Mouse (Mus musculus): ENCODE measurements around the gene Ldb2. TPM values are rescaled to one million over a fixed set of nuclear protein-coding genes. Genes with fewer than 3 reads are reported as not detected.

The Ldb2 gene
- total RNA-seq, 2 experiments from 2014 or later = 57.6 to 69.3 TPM

DNA sequence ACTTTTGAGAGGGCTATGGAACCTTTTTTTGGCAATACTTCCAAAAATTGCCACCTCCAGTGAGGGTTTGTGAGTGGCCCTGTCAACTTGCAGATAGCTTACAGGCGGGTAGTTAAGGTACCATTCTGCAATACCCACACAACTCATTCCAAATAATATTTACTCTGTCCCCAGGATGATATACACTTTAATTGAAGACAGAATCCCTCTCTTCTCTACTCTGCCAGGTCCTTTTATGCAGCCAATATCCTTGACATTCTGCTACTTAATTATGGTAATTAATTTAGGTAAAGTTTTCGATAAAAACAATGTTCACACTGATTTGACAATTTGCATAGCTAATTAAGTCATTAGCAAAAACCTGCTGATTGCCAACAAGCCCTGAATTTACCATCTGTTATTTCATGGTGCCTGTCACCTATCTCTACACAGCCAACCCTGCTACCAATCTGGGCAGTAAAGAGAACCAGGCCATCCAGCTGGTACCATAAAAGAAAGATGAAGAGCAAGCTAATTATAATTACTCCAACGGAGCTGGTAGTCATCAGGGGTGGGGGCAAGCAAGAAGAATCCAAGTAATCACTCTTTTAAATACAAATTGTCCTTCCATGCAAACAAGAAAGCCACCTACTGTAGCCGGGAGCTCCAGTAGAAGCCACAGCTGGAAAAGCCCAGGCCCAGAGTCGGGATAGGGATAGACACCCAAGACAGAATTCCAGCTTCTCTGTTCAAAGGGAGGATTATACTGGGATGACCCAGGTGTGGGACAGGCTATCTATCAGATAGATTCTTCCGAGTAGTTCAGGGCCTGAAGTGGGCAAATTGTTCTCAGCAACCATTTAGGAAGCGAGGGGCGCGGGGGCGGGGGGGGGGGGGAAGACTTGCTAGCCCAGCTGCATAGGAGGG is 325.4 kb downstream of the Ldb2 start:
- no peak for DNase-seq (ENCODE audit: low spot score in 2 of 2)

DNA sequence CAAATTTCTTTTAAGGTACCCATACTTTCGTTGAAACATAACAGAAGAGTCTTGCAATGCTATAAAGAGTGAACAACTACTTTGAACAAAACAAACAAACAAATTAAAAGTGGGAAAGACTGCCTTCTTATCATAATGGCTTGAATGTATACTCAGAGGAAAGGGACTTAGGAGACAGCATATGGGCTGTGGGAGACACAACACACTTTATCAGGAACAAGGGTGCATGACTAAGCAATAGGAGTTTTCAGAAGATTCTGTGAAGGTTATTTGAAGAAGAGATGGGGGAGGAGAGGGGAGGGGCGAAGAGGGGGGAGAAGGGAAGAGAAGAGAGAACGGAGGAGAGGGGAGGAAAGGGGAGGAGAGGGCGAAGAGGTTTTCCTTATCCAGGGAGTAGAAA is 334.2 kb downstream of the Ldb2 start:
- DNase-seq (ENCODE audit: low spot score in 2 of 2) = no peak

Measured in layer of hippocampus, postnatal 10 days (tissue).